Mouse (Mus musculus): ENCODE measurements around the gene Hmg20a.

Hmg20a gene

GRCm38 (mm10) chr9:56451570-56451969 is 33.2 kb downstream of the Hmg20a start:
- peak; percentile 32 for DNase-seq (ENCODE audit: low spot score)

GRCm38 (mm10) chr9:56453038-56453815 is 34.8 kb downstream of the Hmg20a start:
- no peak for DNase-seq (ENCODE audit: low spot score)

- DNase-seq (ENCODE audit: low spot score), result no peak
Observed at GRCm38 (mm10) chr9:56456426-56456825, 38.0 kb downstream of the Hmg20a start.

GRCm38 (mm10) chr9:56460987-56461386 is 42.6 kb downstream of the Hmg20a start:
- DNase-seq (ENCODE audit: low spot score), result no peak

GRCm38 (mm10) chr9:56462606-56463005 is 44.2 kb downstream of the Hmg20a start:
- no peak for DNase-seq (ENCODE audit: low spot score)

- no peak for DNase-seq (ENCODE audit: low spot score)
Observed at GRCm38 (mm10) chr9:56463046-56463445, 44.6 kb downstream of the Hmg20a start.

GRCm38 (mm10) chr9:56463686-56464515 is 45.5 kb downstream of the Hmg20a start:
- DNase-seq (ENCODE audit: low spot score), result no peak

- no peak for DNase-seq (ENCODE audit: low spot score)
Observed at GRCm38 (mm10) chr9:56464863-56465654, 46.6 kb downstream of the Hmg20a start.

- DNase-seq (ENCODE audit: low spot score), result no peak
Observed at GRCm38 (mm10) chr9:56466251-56466650, 47.8 kb downstream of the Hmg20a start.

- DNase-seq (ENCODE audit: low spot score), result no peak
Observed at GRCm38 (mm10) chr9:56469656-56470055, 51.2 kb downstream of the Hmg20a start.

GRCm38 (mm10) chr9:56470291-56470690 is 51.9 kb downstream of the Hmg20a start:
- no peak for DNase-seq (ENCODE audit: low spot score)

GRCm38 (mm10) chr9:56478975-56479647 is 60.7 kb downstream of the Hmg20a start:
- no peak for DNase-seq (ENCODE audit: low spot score)

- DNase-seq (ENCODE audit: low spot score), result no peak
Observed at GRCm38 (mm10) chr9:56482623-56483022, 64.2 kb downstream of the Hmg20a start.

- DNase-seq (ENCODE audit: low spot score), result no peak
Observed at GRCm38 (mm10) chr9:56485423-56485822, 67.0 kb downstream of the Hmg20a start.

GRCm38 (mm10) chr9:56486158-56486557 is 67.7 kb downstream of the Hmg20a start:
- no peak for DNase-seq (ENCODE audit: low spot score)

GRCm38 (mm10) chr9:56487651-56488050 is 69.2 kb downstream of the Hmg20a start:
- DNase-seq (ENCODE audit: low spot score), result no peak

GRCm38 (mm10) chr9:56492391-56492790 is 74.0 kb downstream of the Hmg20a start:
- DNase-seq (ENCODE audit: low spot score), result no peak

GRCm38 (mm10) chr9:56492916-56493315 is 74.5 kb downstream of the Hmg20a start:
- DNase-seq (ENCODE audit: low spot score), result no peak

- DNase-seq (ENCODE audit: low spot score), result no peak
Observed at GRCm38 (mm10) chr9:56495088-56495487, 76.7 kb downstream of the Hmg20a start.

- peak; percentile 36 for DNase-seq (ENCODE audit: low spot score)
Observed at GRCm38 (mm10) chr9:56495795-56496232, 77.4 kb downstream of the Hmg20a start.

GRCm38 (mm10) chr9:56496567-56496966 is 78.2 kb downstream of the Hmg20a start:
- no peak for DNase-seq (ENCODE audit: low spot score)

Data from layer of hippocampus, adult 11-12 months (tissue).